Mouse (Mus musculus) induced T-regulatory cell, adult 2 months (primary cell): ENCODE data around the gene Rubcnl.

Experiments
- DNase-seq: peaks from one replicate; pipeline ENCODE4 v3.0.0-alpha.2; 2012; ENCODE audit warnings: low read depth

Gene Rubcnl

DNA sequence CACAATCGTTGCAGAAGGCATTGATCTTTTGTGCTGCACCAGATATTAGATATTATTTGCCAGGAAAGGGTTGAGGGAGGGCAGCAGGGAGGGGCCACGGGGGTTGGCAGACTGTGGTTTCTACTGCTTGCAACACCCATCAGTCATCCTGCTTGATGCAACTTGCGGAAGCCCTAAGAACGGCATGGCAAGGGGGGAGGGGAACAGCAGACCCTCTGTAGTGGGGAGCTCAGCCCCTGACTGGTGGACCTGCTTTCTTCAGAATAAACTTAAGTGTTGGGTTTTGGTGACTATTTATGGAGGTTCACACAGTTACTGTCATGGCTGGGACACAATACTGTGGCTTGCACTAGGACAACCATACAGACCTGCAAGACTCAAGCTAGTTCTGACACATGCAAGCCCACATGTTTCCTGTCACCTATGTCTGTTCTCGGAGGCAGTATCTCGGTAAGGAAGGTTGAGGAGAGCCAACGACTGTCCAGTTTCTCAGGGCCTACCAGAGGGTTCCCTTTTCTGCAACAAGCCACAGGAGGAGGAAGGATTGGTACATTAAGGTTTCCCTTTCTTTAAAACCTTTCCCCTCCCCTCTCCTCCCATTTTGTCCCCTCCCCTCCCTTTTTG lies 53.6 kb downstream of the Rubcnl start:
- peak; percentile 79 for DNase-seq

DNA sequence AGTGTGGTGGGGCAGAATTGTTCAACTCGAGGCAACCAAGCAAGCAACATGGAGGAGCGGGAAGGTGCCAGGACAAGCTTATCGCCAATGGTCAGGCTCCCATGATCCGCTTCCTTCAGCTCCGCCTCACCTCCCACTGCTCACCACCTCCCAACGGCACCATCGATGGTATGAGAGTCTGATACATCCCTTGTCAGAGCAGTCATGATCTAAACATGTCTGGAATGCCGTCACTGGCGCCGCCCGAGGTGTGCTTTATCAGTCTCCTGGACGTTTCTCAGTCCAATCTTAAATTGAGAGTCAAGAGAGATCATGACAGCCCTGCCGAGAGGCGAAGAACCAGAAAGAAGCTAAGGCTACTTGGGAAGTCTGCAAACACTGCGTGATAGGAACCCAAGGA lies 55.3 kb downstream of the Rubcnl start:
- no peak for DNase-seq

DNA sequence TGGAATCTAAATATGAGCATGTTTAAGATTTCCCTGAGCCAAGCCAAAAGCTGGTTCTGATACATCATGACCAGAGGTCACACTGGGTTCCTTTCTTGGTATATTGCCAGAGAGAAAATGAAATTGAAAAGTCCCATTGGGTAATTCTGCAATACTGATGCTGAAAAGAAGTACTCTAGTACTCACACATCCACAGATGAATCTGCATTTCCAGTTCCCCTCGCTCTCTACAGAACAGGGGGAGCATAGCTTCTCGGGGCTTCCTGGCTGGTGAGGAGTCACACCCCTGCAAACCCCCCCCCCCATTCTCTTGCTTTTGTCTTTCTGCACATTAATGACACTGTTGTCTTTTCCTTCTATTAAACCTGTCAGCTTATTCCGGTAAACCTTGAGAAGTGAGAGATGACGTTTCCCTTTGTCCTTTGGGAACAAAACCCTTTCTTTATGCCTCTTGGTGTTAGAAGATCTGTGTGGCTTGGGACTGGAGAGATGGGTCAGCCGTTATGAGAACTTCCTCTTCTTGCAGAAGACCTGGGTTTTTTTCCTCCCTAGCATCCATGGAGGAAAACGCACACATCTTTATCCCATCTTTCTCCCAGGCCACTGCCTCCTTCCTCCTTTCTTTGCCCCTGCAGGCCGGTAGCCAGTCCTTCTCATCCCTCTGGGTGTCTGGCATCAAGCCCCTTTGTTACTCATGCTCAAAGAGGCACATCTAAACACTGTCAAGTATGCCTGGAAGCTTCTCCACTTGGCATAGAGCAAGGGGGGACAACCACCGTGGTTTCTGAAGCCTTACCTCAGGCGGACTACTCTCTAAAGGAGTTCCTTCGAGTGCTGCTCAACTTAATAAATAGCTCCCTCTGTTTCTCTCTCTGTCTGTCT lies 59.7 kb downstream of the Rubcnl start:
- no peak for DNase-seq

DNA sequence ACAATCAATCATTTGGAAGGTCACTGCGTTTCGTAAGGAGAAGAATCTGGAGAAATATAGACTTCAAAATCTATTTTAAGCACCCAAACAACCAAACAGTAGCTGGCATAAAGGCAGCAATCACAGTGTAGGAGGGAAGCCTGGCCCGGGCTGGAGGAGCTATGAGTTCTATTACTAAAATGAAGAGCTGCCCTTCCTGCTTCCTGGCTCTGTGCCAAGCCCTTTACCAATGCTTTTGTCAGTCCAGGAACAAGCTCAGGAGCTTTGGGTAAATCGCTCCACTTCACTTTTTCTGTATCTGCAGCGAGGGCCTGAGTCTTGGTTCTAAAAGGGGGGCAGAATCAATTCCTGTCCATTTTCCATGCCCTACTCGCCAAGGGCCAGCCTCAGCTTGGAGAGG lies 62.1 kb downstream of the Rubcnl start:
- DNase-seq: no peak
